Mouse (Mus musculus): ENCODE measurements around the gene Igsf9b.

Gene Igsf9b

GRCm38 (mm10) chr9:27336962-27337636, 38.1 kb downstream of the Igsf9b start:
- no peak for DNase-seq

DNA sequence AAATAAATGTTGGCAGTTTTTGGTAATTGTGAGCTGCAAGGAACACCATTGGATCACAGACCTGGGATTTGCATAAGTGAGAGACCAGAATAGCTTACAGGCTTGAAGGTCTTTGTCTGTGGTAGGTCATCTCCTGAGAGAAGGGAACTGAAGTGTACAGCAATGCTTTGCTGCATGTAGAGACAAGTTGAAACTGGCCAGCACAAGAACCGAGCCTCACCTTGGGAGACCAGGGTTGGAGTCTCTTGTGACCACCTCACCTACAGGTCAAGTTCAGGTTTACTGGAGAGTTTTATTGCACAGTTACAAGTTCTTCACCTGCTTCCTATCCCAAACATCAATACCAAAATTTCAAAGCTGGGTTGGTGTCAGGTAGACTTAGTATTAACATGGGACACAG, 40.2 kb downstream of the Igsf9b start:
- no peak for DNase-seq

DNA sequence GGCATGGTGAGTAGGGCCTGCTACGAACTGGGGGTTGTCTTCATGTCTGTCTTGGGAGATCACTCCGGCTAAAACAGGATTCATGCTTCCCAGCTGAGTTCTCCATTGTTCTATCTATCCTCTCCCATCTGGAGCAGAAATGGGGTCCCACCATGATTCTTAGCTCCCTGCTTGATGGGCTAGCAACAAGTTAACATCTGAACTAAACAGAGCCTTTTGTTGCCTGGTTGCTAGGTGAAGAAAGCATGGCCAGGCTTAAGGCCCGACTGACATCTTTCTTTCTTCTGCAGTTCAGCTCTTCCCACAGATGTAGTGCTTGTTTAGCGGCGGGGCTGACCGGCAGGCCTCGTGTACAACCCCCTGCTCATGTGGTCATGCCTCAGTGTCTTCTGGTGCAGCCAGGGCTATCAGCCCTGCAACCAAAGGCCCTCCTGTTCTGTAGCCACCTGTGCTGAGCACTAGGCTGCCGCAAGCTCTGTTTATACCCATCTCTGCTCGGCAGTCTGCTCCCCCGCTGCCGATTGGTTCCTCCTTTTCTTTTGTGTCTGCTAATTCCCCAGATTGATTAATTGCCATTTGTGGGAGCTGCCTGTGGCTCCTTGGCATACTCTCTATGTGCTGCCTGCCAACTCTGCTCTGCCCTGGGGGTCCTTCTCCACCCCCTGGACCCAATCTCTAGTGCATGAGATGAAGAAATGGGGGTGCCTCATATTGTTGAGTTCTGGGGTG, 47.7 kb downstream of the Igsf9b start:
- DNase-seq, result no peak

DNA sequence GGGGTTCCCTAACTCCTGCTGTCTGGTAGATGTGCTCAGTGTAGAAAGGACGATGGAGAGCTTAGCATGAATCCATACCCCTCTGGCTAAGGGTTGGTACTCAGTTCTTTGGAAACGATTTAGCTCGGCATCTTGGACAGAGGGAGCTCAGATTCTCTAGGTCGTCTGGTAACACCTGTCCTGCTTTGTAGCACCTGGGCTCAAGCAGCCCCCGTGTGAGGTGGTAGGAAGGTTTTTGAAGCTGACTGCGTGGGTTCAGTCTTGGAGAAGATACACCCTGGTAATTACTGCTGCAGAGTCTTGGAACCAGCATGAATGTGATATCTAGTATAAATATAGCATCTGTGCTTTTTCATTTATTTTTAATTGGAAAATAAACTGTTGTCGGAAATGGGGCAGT, 54.1 kb downstream of the Igsf9b start:
- no peak for DNase-seq

DNA sequence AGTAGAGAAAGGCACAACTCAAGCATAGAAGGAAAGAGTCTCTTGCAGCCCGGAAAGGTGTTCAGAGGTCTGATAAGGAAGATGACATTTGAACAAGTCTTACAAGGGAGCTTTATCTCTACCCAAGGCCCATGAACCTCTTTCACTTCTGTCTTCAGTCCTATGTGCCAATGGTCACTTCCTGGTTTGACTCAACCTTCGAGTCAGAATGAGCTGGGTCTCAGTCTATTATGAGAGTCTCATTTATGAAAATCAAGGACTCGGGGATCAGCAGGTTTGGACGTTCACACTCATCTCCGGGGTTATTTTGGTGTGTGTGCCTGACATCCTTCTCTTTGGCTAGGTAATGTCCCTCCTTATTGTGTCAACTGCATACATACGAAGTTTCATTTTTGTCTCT, 58.9 kb downstream of the Igsf9b start:
- DNase-seq, result no peak

DNA sequence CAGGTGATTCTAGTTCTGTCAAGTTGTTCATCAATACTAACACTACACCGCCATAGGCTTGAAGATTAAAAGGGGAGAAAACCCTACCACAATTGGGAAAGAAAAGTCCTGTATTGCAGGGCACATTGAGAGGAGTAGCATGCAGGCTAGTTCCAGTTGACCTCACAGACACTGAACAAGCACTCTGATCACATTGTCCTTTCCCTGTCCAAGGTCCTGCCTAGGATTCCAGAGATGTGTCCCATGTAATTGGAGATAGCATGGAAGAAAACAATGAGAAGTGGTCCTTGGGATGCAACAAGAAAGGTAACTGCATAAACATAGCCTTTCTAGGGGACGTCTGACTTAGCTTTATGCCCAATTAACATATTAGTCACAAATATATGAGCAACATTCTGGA, 68.2 kb downstream of the Igsf9b start:
- DNase-seq, result peak; percentile 18 to 37

- peak; percentile 29 to 50 for DNase-seq
Measured at GRCm38 (mm10) chr9:27369108-27369507, 70.1 kb downstream of the Igsf9b start.

DNA sequence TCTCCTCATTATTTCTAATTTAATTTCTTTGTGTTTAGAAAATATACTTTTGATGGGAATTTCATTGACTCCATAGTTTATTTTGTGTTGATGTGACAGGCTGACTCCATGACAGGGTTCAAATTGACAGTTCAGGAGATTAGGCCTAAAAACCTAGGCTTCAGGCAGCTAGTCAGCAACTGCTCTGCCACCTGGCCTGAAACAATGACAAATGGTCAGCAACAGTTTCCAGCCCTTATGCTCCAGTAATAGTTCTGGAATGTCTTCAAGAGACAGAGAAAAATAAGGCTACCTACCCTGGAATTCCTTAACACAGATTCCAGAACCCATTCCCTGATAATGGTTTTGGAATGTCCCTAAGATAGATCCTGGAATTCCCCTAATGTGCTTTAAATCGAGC, 76.7 kb downstream of the Igsf9b start:
- no peak for DNase-seq

DNA sequence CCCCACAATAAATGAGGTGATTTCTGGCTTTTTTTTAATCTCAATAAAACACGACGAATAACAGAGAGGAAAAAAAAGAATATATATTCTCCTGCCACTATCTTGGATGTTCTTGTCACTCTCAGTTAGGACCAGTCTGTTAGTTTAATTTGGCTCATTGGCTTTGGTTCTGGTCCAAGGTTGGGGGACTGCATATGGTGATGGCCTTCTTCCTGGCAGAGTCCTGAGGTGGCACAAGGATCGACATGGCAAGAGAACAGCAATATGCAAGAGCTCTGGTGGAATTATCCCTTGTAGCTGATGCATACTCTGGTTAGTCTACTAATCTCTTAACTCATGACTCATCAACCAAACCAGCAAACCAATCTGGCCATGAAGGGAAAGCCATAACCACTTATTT, 87.9 kb downstream of the Igsf9b start:
- no peak for DNase-seq

GRCm38 (mm10) chr9:27396500-27396899, 97.5 kb downstream of the Igsf9b start, which contains the start of gene Spata19:
Gene Spata19 (plus strand): TSS chr9:27396800.
- DNase-seq, result no peak

DNA sequence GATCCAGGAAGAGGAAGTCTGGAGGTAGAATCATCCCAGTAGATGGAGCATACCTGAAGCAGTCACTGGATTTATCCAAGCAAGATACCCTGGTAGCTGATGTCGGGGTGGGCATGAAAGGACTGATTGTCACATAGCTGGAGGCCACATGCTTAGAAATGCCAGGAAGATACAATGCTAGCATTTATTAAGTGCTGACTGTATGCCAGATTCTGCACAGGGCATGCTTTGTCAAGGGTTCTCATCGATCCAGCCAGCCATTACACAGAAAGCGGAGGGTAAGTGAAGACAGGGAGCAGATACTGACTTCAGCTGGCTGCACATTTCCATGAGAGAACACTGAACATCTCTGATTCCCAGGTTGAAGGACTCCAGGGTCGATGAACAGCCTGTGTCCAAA, 102.2 kb downstream of the Igsf9b start:
- no peak for DNase-seq
